Comparison of ENCODE assay signal across 9 mouse cellular contexts in the genomic region with DNA sequence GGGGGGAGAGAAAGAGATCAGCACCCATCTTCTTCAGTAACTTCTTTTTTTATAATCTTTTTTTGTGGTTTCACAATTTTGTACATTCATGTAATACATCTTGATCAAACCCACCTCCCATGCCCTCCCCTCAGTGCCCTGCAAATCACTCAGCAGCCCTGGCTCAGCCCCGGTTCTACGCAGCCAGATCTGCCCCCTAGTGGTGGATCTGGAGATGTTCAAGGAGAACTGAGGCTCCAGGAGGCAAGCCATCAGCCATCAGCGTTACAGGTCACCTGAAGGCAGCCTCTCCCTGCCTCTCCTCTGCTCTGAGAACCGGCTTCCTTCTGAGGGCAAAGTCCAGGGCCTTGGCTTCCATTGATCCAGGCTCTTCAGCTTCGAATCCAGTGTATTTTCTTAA.
DNase-seq lines count a peak whose midpoint lies in the region; ATAC-seq and TF ChIP-seq lines count a peak whose summit lies in the region.
"Had no signal": no experiment of that assay in that cellular context is flagged by ENCODE, and none has a peak within 500 bp of the region (broad histone marks: within the 10 kb centered on the region; RNA-seq: fewer than 3 reads in every experiment).

No protein-coding gene starts in this region.

- no peak overlapping the region for H3K27ac ChIP-seq in hindbrain, embryonic 14.5 days
- H3K27ac ChIP-seq in hindbrain, embryonic 12.5 days, result no peak overlapping the region
- H3K27ac ChIP-seq in testis, adult 2 months (ENCODE audit: control insufficient read depth, insufficient read depth, low read depth, low read length), result no peak overlapping the region
- H3K27ac ChIP-seq in neural tube, embryonic 11.5 days (ENCODE audit: low read depth, low read length), result no peak overlapping the region
- no peak overlapping the region for H3K27ac ChIP-seq in kidney, embryonic 14.5 days (ENCODE audit: low read depth, low read length)
- H3K27ac ChIP-seq: neural tube, embryonic 13.5 days had no signal

- peak; percentile 89 for TF ChIP-seq CTCF in testis, adult 2 months (IDR thresholded peaks at IDR 0.05; ENCODE audit: control insufficient read depth, insufficient read depth, insufficient replicate concordance, low read depth, low read length)

- H3K4me2 ChIP-seq in hindbrain, embryonic 14.5 days (replicated peaks), result no peak overlapping the region
- no peak overlapping the region for H3K4me2 ChIP-seq in hindbrain, embryonic 12.5 days (replicated peaks)
- H3K4me2 ChIP-seq in neural tube, embryonic 11.5 days (ENCODE audit: low read depth), result no peak overlapping the region
- H3K4me2 ChIP-seq in kidney, embryonic 14.5 days (replicated peaks; ENCODE audit: low read depth, low read length), result no peak overlapping the region
- H3K4me2 ChIP-seq: neural tube, embryonic 13.5 days had no signal

- DNase-seq in hindbrain, embryonic 14.5 days (ENCODE audit: low spot score), result peak; percentile 52
- no peak for DNase-seq in testis, postnatal 10 days (ENCODE audit: low spot score)
- peak; percentile 83 to 85 for DNase-seq in cerebellum, postnatal 10 days
- peak; percentile 40 for DNase-seq in neural tube, embryonic 11.5 days (ENCODE audit: low spot score)

- WGBS in hindbrain, embryonic 14.5 days, result 20% methylated on average over 5 of the region's 5 CpGs
- WGBS in hindbrain, embryonic 12.5 days, result 30% methylated on average over 5 of the region's 5 CpGs
- 22% methylated on average over 5 of the region's 5 CpGs for whole genome bisulfite sequencing in neural tube, embryonic 11.5 days
- 24% methylated on average over 5 of the region's 5 CpGs for WGBS in kidney, embryonic 14.5 days

- no peaks in the 10 kb centered on the region for H3K4me1 ChIP-seq in hindbrain, embryonic 14.5 days (replicated peaks; ENCODE audit: control insufficient read depth, insufficient read depth, low read length)
- no peaks in the 10 kb centered on the region for H3K4me1 ChIP-seq in hindbrain, embryonic 12.5 days
- H3K4me1 ChIP-seq in testis, adult 2 months (ENCODE audit: control insufficient read depth, insufficient read depth, low read length), result no peaks in the 10 kb centered on the region
- H3K4me1 ChIP-seq in neural tube, embryonic 11.5 days (ENCODE audit: control insufficient read depth, insufficient read depth, low read length), result no peaks in the 10 kb centered on the region
- no peaks in the 10 kb centered on the region for H3K4me1 ChIP-seq in kidney, embryonic 14.5 days (ENCODE audit: control insufficient read depth, insufficient read depth, low read length)
- H3K4me1 ChIP-seq: neural tube, embryonic 13.5 days had no signal

- no peak overlapping the region for H3K4me3 ChIP-seq in hindbrain, embryonic 14.5 days (replicated peaks; ENCODE audit: low read length)
- H3K4me3 ChIP-seq in hindbrain, embryonic 12.5 days, result no peak overlapping the region
- no peak overlapping the region for H3K4me3 ChIP-seq in testis, adult 2 months (ENCODE audit: control insufficient read depth, low read depth, low read length)
- H3K4me3 ChIP-seq in neural tube, embryonic 11.5 days (ENCODE audit: low read depth, low read length), result no peak overlapping the region
- H3K4me3 ChIP-seq in kidney, embryonic 14.5 days (ENCODE audit: low read length), result no peak overlapping the region
- H3K4me3 ChIP-seq: neural tube, embryonic 13.5 days had no signal

- H3K9ac ChIP-seq in hindbrain, embryonic 14.5 days, result no peak overlapping the region
- no peak overlapping the region for H3K9ac ChIP-seq in hindbrain, embryonic 12.5 days
- H3K9ac ChIP-seq in neural tube, embryonic 11.5 days (ENCODE audit: low read length), result no peak overlapping the region
- no peak overlapping the region for H3K9ac ChIP-seq in kidney, embryonic 14.5 days (ENCODE audit: low read depth, low read length)
- H3K9ac ChIP-seq: neural tube, embryonic 13.5 days had no signal

- peaks cover 4% of the 10 kb centered on the region; the same call in 1 of the 2 replicates for H3K9me3 ChIP-seq in hindbrain, embryonic 14.5 days (ENCODE audit: control insufficient read depth, low read length)
- H3K9me3 ChIP-seq in hindbrain, embryonic 12.5 days (replicated peaks), result 0 out of 2 replicates have a peak, but pooled peaks cover 5% of the 10 kb centered on the region
- H3K9me3 ChIP-seq in neural tube, embryonic 11.5 days (ENCODE audit: control insufficient read depth, low read length), result no peaks in the 10 kb centered on the region
- no peaks in the 10 kb centered on the region for H3K9me3 ChIP-seq in kidney, embryonic 14.5 days (ENCODE audit: control insufficient read depth, low read length)

- no peaks in the 10 kb centered on the region for H3K27me3 ChIP-seq in hindbrain, embryonic 14.5 days (ENCODE audit: control insufficient read depth, insufficient read depth, low read length)
- H3K27me3 ChIP-seq in hindbrain, embryonic 12.5 days, result no peaks in the 10 kb centered on the region
- H3K27me3 ChIP-seq in testis, adult 2 months (ENCODE audit: control insufficient read depth, insufficient read depth, low read length), result no peaks in the 10 kb centered on the region
- H3K27me3 ChIP-seq in neural tube, embryonic 11.5 days (ENCODE audit: control insufficient read depth, insufficient read depth, low read length), result no peaks in the 10 kb centered on the region
- no peaks in the 10 kb centered on the region for H3K27me3 ChIP-seq in kidney, embryonic 14.5 days (ENCODE audit: control insufficient read depth, insufficient read depth, low read length)
- H3K27me3 ChIP-seq: neural tube, embryonic 13.5 days had no signal

- TF ChIP-seq POLR2A in testis, adult 2 months (IDR thresholded peaks at IDR 0.05; ENCODE audit: control insufficient read depth, low read depth, low read length), result no peak

- no peaks in the 10 kb centered on the region for H3K36me3 ChIP-seq in hindbrain, embryonic 14.5 days (replicated peaks; ENCODE audit: control insufficient read depth, insufficient read depth)
- H3K36me3 ChIP-seq in hindbrain, embryonic 12.5 days, result no peaks in the 10 kb centered on the region
- H3K36me3 ChIP-seq in testis, adult 2 months (ENCODE audit: control insufficient read depth, insufficient read depth, low read length), result no peaks in the 10 kb centered on the region
- H3K36me3 ChIP-seq in neural tube, embryonic 11.5 days (ENCODE audit: control insufficient read depth, insufficient read depth, low read length), result no peaks in the 10 kb centered on the region
- no peaks in the 10 kb centered on the region for H3K36me3 ChIP-seq in kidney, embryonic 14.5 days (ENCODE audit: control insufficient read depth, insufficient read depth, low read length)
- H3K36me3 ChIP-seq: neural tube, embryonic 13.5 days had no signal

- ATAC-seq in hindbrain, embryonic 14.5 days (ENCODE audit: low FRiP score), result no peak
- ATAC-seq in hindbrain, embryonic 12.5 days (ENCODE audit: low FRiP score), result no peak
- ATAC-seq in neural tube, embryonic 11.5 days (ENCODE audit: insufficient read depth, low FRiP score, low TSS enrichment), result no peak
- ATAC-seq in erythroid progenitor cell, adult 5-6 weeks (replicated peaks; ENCODE audit: low FRiP score, poor library complexity, severe bottlenecking), result no peak
- no peak for ATAC-seq in kidney, embryonic 14.5 days (ENCODE audit: low FRiP score, low TSS enrichment)
